Mouse (Mus musculus) Patski (cell line): ENCODE data around the gene Pgap1. TPM values are rescaled to one million over a fixed set of nuclear protein-coding genes. Genes with fewer than 3 reads are reported as not detected.

Experiments used
- ATAC-seq: fragments of 100-300 bp; one replicate; pipeline ENCODE4 v1.8.0; 2021
- CTCF ChIA-PET: fragments of 350-600 bp; sonication (Branson Sonifier 250); formaldehyde crosslinking; loops from one replicate; lab custom pipeline; 2022; ENCODE audit warnings: inconsistent platforms; lab: Charles Lee
- POLR2A ChIA-PET: fragments of 350-600 bp; sonication (Branson Sonifier 250); formaldehyde crosslinking; loops from one replicate; lab custom pipeline; 2022; ENCODE audit warnings: antibody characterized with exemption, inconsistent platforms; lab: Charles Lee
- DNase-seq: peaks from one replicate; pipeline ENCODE4 v3.0.0-alpha.2; 2011; ENCODE audit warnings: low read depth, low spot score
- H3K27me3 ChIP-seq: fragments of 371-371 bp; one replicate; pipeline ENCODE4 v1.5.1; 2021
- CTCF ChIP-seq: fragments of 100-300 bp; IDR thresholded peaks from one replicate; pipeline ENCODE4 v1.5.1; 2021
- in situ Hi-C: fragments of 300-500 bp; cut with MboI; formaldehyde crosslinking; loops from 3 replicates; pipeline ENCODE4 v1.11.1; 2018; ENCODE audit warnings: low pct_unique_long_range_greater_than_20kb, mixed read lengths
- polyA plus RNA-seq: library from polyadenylated mRNA; unstranded; gene quantifications from one replicate; pipeline ENCODE4 v1.2.3, GENCODE M21; 2021

Gene Pgap1
- polyA plus RNA-seq: 6.1 TPM

DNA sequence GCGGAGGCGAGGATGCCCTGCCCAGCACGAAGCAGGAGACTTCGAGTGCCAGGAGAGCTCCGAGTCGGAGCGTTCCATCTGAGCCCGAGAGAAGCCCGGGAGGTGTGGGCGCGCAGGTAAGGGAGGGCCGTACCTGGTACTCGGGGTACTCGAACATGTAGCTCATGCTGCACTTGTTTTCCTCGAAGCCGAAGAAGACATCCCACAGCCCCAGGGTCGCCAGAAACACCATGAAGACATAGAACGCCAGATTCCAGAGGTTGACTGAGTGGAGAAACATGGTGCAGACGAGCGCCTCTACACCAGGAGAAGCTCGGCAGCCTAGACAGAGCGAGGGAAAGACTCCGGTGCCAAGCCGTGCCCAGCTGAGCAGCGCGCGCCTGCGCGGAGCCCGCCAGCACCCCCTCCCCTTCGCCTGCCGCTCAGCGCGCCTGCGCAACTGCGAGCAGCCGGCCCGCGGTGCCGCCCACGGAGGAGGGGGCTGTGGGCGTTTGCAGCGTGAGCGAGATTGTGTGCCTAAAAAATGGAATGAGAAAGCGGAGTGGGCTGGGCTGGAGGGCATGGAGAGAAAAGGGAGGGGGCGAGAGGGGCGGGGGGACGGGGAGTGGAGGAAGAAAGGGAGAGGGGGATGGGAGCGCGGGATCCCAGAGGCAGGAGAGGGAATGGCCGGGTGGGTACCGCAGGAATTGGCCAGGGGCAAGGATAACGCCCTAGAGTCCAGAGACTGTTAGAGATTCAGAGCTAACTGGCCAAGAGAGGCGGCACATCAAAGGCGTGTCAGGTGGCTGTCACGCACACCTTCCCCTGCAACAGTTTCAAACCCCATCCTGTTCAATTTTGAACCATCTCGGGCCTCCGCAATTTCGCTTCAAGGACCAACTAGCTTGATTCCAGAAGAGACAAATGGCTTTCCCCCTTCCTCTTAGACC is at the start of gene Pgap1:
Gene Pgap1 (minus strand): TSS at position 384 of the 929 bp plus-strand sequence.
- no peak for TF ChIP-seq CTCF
- peak; percentile 48 for DNase-seq
- in situ Hi-C loops: no loop called here
- ChIA-PET CTCF (no interaction called here), POLR2A (interaction anchor here (0.7 to 1.6 kb wide), 2 partner anchors 21 to 272 kb away, joined by 3 to 4 read pairs; no protein-coding TSS in a partner anchor)
- peak; percentile 96 for ATAC-seq
- peaks cover 22% of the 10 kb centered on the region for H3K27me3 ChIP-seq

DNA sequence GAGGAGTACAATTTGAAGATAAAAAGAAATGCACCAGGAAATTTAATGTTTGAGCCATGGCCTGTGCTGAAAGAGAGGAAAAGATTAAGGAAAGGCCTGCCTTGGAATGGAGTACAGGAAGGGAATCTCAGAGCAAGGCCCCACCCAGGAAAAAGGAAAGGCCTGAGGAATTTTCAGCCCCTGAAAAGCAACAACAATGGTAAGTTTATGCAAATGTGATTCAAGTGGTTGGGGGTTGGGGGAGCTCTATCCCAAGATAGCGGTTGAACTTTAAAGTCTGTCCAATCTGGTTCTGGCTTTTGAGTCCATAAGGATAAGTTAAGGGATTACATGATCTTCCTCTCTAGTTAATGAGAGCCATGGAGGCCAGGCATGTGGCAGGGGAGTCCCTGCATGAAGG is 49.5 kb upstream of the Pgap1 start:
- TF ChIP-seq CTCF: no peak
- in situ Hi-C loops: no loop called here
- CTCF ChIA-PET: interaction anchor here (1.1 kb wide), 1 partner anchor 29 kb away, joined by 3 read pairs; no protein-coding TSS in a partner anchor
- ATAC-seq (no peak), DNase-seq (no peak)
- H3K27me3 ChIP-seq: no peaks in the 10 kb centered on the region
- POLR2A ChIA-PET: no interaction called here

DNA sequence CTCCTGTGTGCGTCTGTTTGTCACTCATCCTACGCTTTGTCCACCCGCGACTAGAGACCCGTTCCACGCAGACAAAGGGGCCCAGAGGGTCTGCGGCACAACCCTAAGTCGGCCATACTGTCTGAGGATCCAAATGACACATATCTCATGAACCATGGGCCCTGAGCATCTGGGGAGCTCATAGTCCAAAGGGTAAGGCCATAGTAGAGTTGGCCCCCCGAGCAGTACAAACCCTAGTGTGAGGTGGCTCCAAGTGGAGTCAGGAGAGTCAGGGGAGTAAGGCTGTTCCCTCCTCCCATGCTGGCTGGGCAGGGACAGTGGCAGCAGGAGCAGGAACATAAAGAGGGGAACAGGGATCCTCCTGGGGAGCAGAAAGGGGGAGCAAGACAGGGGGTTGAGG is 44.2 kb upstream of the Pgap1 start:
- no peaks in the 10 kb centered on the region for H3K27me3 ChIP-seq
- TF ChIP-seq CTCF: no peak
- no peak for ATAC-seq
- in situ Hi-C loops: no loop called here
- CTCF ChIA-PET: no interaction called here
- POLR2A ChIA-PET: no interaction called here
- DNase-seq: no peak

DNA sequence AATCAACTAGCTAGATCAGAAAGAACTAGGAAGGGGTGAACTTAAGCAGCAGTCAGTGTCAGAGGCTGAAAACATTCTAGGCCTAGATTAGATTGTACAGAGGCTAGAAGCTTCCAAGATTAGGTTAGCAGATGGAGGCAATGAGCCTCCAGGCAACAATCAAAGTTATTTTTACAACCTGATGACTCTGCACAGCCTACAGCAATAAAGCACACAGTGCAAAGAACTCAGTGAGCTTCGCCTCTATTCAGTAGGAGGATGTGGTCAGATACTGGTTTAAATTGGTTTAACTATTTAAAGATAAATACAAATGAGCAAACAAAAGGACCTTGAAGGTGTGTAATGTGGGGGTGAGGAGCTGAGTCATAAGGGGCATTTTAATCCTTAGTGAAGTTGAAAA is 42.8 kb upstream of the Pgap1 start:
- CTCF ChIA-PET: no interaction called here

DNA sequence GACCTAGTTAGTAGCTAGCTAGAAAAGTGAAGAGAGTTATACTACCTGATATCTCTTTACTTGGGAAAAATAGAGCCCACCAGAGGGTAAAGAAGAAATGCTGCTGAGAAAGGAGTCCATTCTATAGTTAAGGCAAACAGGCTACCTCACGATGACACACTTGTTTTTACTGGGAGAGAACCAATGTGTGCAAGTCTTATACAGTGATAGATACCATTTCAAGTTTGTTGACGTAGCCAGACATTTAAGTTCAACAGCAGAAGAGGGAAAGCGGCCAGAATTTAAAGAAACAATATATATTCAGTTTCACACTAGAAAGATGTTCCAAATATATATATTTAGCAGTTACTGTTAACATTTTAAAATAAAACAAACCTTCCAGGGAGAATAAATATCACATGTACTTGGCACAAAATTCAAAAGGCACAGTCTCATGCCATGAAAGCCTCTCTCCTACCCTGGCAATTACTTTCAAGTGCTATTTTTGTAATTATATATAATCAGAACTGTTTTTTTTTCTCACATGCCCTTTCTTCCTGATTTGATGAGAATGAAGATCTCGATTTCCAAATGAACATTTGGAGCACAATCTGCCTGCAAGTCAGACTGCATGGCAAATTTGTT is 40.2 kb upstream of the Pgap1 start:
- no peaks in the 10 kb centered on the region for H3K27me3 ChIP-seq
- in situ Hi-C loops: no loop called here
- ATAC-seq (no peak), DNase-seq (no peak)
- POLR2A ChIA-PET: no interaction called here
- CTCF ChIA-PET: no interaction called here
- TF ChIP-seq CTCF: no peak

More for the DNA sequence above, 42.8 kb upstream of the Pgap1 start:
- DNase-seq: peak; percentile 25
- TF ChIP-seq CTCF: no peak
- POLR2A ChIA-PET: interaction anchor here (0.7 kb wide), 1 partner anchor 34 kb away, joined by 3 read pairs; no protein-coding TSS in a partner anchor
- in situ Hi-C loops: no loop called here
- peak; percentile 83 for ATAC-seq
- no peaks in the 10 kb centered on the region for H3K27me3 ChIP-seq

DNA sequence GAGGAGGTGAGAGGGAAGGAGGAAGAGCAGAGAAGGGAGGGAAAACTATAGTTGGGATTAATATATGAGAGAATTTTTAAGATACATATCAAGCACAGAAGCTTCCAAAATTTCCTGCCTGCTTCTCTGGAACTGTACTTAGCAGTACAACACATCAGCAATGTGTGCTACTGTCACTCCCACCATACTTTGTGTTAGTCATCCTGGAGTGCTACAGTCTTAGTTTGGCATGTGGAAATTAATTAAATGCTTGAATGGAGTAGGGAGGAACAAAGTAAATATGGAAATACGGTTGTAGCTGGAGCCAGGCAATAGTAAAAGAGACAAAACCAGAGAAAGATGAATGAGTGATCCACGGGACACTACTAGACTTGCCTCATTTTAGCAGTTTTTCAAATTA is 38.7 kb upstream of the Pgap1 start:
- no peaks in the 10 kb centered on the region for H3K27me3 ChIP-seq
- DNase-seq: no peak
- in situ Hi-C loops: no loop called here
- POLR2A ChIA-PET: no interaction called here
- no peak for TF ChIP-seq CTCF
- CTCF ChIA-PET: no interaction called here
- no peak for ATAC-seq

DNA sequence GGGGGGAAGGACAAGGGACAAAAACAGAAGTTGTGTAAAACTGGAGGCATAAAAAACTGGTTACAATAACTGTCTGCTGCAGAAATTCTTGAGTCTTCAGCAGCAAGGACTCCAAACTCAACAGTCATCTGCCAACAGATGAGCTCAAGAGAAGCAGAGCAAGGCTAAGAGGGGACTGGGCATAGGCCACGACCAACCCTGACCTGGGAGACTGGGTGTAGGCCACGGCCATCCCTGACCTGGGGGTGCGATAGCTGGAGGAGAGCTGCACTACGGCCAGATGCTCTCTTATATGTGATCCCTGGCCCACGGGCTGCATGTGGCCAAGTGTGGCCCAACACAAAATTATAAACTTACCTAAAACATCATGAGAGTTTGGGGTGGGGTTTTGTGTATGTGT is 29.6 kb upstream of the Pgap1 start:
- in situ Hi-C loops: no loop called here
- CTCF ChIA-PET: no interaction called here
- POLR2A ChIA-PET: no interaction called here

DNA sequence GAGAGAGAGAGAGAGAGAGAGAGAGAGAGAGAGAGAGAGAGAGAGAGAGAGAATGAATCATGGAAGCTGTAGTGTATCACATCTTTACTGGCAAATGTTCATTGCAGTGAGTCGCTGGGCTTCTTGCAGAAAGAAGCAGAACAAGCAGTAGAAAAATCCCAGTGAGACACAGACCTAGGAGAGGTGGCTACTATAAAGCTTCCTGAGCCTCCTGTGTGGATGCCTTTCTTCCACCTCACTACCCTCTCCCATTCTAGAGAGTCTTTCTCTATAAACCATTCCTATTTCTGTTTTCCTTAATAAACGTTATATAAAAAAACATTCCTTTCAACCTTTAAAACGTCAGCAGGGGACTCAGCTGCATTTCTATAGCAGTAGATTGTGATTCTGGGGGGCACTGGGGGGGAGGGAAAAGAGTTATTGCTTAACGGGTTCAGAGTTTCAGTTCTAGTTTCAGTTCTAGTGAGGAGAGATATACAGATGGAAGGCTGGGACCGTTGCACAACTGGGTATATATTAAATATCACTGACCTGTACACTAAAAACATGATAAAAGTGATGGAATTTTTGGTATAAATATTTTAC is 28.6 kb upstream of the Pgap1 start:
- ChIA-PET CTCF (interaction anchor here (0.9 kb wide), 1 partner anchor 18 kb away, joined by 3 read pairs; no protein-coding TSS in a partner anchor), POLR2A (interaction anchor here (0.8 kb wide), 1 partner anchor 49 kb away, joined by 3 read pairs; no protein-coding TSS in a partner anchor)
- no peak for DNase-seq
- in situ Hi-C loops: no loop called here
- no peak for ATAC-seq
- no peak for TF ChIP-seq CTCF
- peaks cover 5% of the 10 kb centered on the region for H3K27me3 ChIP-seq

More for the DNA sequence above, 29.6 kb upstream of the Pgap1 start:
- ATAC-seq (no peak), DNase-seq (no peak)
- no peak for TF ChIP-seq CTCF
- H3K27me3 ChIP-seq: peaks cover 5% of the 10 kb centered on the region

DNA sequence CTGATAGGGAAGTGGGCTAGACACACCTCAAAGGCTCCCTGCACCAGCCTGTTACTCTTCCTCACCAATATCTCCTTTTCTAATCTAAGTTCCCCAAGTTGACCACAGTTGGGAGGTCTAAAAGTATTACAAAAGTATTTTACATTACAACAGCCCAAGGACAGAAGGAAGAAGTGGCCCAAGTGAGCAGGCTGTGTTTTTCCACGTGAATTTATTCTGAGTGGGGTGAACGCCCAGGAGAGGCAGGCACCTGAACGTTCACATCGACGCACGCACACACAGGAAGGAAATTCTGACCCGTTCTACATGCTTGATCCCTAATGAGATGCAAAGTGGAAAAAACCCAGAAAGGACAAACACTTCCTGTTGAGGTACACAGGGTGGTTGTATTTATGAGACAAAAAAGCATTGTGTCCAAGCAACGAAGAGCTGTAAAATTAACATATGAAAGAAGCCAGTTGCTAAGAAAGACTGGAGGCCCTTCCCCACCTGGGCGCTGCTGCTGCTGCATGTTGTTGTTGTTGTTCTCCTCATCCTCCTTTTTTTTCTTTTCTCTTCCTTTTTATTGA is 27.9 kb upstream of the Pgap1 start:
- DNase-seq: no peak
- CTCF ChIA-PET: interaction anchor here (0.9 kb wide), 1 partner anchor 18 kb away, joined by 3 read pairs; no protein-coding TSS in a partner anchor
- H3K27me3 ChIP-seq: peaks cover 5% of the 10 kb centered on the region
- POLR2A ChIA-PET: interaction anchor here (0.8 kb wide), 1 partner anchor 50 kb away, joined by 3 read pairs; no protein-coding TSS in a partner anchor
- no peak for TF ChIP-seq CTCF
- in situ Hi-C loops: no loop called here
- ATAC-seq: no peak
